Mouse (Mus musculus): ENCODE data around the gene Gm10645.

The Gm10645 gene

DNA sequence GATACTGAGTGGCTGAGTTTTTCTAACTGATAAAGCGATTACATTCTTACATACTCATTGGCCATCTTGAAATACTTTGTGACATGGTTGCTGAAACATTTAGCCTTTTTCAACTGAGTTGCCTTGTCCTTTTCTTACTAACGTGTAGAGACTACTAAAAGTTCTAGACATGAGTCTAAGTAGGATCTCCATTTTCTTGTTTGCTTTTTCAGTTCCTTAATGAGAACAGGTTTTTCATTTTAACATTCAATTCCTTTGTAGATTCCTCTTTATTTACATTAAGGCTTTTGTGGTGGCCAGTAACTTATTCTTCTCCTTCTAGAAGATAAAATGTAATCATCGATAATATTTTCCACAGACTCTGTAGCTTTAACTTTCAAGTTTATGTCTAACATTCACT, 3.2 kb upstream of the Gm10645 start:
- no peak for DNase-seq (ENCODE audit: low read depth, low spot score)

DNA sequence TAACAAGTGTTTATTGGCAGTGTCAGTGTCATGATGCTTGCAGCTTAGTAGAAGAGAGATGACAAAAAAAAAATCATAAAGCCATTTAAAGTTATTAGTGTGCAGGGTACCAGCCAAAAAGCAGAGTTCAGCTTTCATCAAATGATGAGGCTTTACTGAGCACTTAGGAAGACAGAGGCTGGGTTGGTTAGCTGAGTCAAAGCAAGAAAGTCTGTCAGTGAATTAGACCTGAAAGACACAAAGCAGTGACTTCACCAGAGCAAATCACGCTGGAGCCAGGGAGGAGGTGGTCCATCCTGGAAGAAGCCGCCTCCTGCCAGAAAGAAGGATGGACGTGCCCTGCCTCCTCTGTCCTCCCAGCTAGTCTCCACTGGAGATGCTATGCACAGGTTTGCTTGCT, 2.0 kb upstream of the Gm10645 start:
- DNase-seq (ENCODE audit: low read depth, low spot score), result no peak

DNA sequence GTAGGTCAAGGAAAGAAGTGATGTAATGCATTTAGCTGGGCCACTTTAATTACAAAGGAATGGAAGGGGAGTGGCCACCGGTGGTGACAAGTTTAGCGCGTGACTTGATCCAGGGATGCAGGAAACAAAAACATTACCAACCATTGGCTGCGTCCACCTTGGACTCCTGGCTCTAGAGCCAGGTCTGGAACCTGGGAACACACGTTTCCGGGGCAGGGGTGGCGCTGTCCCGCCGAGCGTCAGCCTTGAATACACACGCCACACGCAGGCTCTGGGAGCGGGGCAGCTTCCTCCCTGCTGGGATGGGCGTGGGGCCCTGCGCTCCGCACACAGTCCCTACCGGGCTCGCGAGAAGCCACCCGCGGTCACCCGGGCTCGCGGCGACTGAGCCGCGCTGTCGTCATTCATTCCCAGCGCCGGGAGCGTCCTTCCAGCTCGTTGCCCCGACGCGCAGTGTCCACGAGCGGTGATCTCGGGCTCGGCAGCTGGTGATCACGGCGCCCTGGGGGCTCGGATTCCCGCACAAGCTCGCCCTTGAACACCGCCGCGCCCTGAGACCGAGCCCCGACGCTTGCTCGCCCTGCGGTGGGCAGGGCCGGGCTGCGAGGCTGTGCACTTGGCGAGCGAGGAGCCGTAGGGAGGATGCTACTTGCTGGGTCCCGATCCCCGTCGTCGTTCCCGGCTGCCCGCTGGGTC, 587 bp downstream of the Gm10645 start, which contains the start of gene Tbc1d9:
Tbc1d9 (plus strand) TSS at position 118 of the 696 bp plus-strand sequence.
- peak; percentile 76 for DNase-seq (ENCODE audit: low read depth, low spot score)

DNA sequence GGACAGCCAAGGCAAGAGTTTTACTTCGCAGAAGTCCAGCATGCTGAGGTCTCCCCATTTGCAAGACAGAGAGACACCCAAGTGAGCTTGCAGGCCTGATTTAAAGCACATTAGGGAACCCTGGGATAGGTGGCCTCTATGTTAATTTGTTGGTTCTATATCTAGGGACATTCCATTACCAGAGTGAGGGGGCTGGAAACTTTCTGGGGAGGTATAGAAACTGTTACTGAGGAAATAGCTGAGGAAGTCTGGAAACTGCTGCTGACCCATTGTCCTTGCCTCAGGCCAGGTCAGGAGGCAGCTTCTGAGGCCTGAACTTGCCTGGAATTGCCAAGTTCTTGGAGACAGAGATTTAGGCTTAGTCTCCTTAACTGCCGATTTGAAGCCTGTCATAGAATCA, 5.4 kb downstream of the Gm10645 start:
- DNase-seq (ENCODE audit: low read depth, low spot score), result no peak

DNA sequence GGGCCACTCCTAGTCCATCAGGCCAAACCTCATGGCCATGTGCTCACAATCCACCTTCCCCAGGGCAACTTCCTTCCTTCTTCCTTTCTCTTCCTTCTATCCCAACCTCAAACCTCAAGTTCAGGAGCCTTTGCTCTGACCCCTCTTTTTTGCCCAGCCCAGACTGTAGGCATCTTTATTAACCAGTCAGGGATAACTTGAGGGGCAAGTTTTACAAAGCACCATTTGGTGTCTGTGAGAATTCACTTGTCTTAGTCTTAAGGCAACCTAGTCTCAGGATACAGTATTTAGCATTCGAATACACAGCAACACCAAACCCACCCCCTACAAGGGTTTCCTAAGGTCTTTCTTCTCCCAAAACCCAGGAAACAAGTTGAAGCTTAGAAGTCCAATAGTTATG, 6.4 kb downstream of the Gm10645 start:
- DNase-seq (ENCODE audit: low read depth, low spot score), result no peak

DNA sequence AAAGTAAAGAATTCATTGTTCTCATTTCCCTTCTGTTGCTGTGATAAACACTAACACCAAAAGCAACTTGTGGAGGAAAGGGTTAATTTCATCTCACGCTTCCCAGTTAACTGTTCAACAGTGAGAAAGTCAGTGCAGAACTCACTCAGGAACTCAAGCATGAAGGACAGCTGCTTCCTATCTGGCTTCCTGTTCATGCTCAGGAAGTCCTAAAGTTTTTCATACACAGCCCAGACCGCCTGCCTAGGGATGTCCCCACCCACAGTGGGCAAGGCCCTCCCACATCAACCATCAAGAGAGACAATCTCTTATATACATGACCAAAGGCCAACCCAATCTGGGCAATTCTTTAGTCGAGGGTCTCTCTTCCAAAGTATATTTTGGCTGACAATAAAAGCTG, 7.0 kb downstream of the Gm10645 start:
- DNase-seq (ENCODE audit: low read depth, low spot score), result no peak

DNA sequence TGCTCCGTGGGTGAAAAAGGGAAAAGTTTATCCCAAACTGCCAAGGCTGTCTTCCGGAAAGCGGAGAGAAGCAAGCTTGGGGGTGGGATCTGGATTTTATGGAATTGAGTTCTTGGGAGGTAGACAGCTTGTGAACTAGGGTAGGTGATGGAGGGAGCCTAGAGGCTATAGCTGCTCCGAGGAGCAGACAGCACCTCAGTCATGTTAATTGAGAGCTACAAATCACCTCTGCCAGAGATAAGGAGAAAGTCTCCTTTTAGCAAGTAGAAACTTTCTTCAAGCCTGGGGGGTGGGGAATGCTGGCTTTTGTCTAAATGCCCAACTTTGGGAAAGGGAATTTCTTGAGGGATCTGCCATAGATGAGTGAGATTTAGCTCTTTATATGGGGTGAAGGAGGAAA, 10.9 kb downstream of the Gm10645 start:
- DNase-seq (ENCODE audit: low read depth, low spot score), result no peak

DNA sequence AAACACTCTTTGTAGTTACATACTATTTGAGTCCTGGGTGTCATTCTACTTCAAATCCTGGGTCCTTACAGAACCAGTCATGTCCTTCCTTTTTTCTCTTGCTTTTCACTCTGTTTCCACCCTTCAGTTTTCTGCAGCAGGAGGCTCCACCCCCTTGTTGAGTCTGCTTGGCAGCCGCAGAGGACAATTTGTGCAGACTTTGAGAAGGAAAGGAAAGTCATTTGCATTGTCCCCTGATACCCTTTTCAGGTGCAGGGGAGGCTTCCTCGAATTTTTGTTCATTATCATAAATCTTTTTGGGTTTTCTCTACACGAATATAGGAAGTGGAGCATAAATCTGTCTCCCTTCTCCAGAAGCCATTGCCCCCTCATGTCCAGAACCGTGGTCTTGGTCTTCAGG, 13.5 kb downstream of the Gm10645 start:
- DNase-seq (ENCODE audit: low read depth, low spot score), result no peak

DNA sequence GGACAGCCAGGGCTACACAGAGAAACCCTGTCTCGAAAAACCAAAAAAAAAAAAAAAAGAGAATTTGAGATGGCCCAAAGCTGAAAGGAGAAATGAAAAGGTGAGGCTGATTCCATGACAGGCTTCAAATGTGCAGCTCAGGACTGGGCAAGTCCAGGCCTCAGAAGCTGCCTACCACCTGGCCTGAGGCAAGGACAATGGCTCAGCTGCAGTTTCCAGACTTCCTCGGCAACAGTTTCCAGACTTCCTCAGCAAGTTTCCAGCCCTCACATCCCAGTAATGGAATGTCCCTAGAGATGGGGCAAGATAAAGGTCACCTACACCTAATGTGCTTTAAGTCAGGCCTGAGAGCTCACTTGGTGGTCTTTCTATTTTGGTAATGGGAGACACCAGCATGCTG, 13.9 kb downstream of the Gm10645 start:
- DNase-seq (ENCODE audit: low read depth, low spot score), result no peak

DNA sequence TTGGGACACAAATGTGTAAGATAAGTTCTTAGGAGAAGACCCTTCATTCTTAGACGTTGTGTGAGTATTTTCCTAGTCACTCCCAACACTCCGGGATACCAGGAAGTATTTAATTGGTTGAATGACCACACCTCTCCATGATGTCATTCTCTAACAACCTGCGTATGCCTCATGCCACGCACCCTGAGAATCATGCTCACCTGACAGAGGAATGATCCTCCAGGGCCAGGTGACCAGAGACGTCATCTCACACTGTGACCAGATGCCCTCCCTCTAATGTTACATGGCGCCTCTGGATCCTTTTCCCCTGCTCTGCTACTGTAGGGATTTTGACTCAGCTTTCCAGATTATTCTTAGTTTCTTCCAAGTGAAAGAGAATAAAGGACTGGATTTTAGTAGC, 16.8 kb downstream of the Gm10645 start:
- DNase-seq (ENCODE audit: low read depth, low spot score), result no peak

DNA sequence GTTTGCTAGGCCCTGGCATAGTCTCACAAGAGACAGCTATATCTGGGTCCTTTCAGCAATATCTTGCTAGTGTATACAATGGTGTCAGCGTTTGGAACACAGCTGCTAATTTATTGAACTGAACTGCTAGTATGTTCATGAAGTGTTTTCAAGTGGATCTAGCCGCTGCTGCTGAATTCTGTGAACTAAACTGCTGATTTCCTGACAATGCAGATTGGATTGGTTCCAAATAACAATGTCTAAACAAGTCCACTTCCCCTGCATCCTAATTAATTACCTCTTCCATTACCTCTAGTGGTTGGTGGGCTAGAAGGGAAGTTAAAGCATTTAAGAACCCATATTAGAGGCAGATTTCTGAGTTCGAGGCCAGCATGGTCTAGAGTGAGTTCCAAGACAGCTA, 20.5 kb downstream of the Gm10645 start:
- no peak for DNase-seq (ENCODE audit: low read depth, low spot score)

DNA sequence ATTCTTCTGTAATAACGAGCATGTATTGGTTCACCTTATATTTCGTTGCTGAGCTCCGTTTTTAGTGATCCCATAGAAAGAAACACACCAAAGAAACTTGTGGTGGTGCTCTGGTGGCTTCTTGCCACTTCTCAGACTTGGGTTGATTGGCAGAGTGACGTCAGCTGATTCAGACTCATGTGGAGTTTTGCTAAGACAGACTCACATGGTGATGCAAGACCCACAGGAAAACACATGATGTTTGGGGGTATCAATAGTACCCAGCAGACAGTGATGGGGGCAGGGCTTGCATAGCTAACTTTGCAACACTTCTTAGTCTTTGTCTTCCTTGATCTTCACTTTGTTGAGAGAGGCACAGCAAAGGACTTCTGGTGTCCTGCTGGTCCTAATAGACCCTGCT, 21.4 kb downstream of the Gm10645 start:
- no peak for DNase-seq (ENCODE audit: low read depth, low spot score)

DNA sequence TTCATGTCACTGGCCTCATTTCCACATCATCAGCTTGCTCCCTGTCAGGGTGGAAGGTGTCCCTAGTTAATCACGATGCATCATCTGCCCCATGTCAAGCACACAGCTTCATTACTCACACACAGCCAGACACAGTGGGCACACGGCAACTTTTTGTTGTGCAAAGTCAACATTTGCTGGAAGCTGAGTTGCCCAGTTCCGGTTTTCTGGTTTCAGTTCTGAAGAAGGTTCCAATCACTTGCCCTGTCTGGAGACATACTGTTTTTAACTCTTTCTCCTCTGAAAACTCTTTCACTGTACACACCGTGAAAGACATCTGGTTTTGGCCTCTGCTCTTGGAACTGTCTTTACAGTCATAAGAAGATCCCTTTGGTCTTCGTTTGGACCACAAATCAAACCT, 24.6 kb downstream of the Gm10645 start:
- DNase-seq (ENCODE audit: low read depth, low spot score), result no peak

DNA sequence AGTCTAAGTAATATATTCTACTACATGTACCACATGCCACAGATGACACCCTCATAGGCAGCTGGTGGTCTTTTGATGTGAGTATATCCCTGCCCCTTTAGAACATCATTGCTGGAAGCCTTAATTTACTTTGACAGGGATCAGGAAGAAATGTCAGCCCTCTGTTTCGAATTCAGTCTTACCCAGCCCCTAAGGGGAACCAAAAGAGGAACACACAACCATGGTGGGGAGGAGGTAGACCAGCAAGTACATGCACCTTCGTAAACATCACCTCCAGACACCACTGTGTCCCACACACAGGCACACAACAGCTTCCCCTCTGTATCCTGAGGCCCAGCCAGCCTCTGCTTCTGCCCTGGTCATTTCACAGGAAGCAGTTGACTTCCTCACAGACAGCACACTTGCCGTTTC, 25.3 kb downstream of the Gm10645 start:
- DNase-seq (ENCODE audit: low read depth, low spot score), result no peak

DNA sequence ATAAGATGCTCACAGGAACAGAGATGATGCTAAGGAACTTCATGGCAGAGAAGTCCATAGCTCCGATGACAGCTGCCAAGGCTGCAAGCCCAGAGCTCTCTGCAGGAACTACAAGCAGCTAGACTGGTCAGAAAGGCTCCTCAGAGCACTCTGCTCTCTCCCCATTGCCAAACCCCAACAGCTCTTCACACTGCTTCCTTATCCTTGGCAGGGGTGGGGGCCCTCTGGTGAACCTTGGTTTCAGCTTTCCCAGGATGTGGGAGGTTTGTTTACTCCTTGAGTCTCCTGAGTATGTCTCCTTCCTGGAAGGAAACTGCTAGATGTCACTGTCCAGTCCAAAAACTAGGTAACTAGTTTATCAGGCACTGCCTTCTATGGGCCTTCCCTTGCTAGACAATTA, 25.9 kb downstream of the Gm10645 start:
- no peak for DNase-seq (ENCODE audit: low read depth, low spot score)

DNA sequence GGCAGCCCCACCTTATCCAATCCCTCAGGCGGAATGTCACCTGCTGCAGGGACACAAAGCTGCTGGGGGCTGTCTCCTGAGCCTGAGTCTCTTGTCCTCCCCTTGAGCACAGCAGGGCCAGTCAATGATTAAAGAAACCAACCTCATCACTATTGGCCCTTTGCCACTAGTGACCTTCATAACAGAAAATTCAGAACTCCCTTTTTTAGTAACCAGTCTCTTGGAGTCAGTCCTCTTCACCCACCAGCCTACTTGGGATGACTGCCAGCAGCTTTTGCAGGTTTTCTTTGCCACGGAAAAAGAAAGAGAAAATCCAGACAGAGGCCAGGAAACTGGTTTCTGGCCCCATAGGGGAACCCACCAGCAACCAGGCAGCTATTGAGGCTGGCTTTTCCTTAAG, 30.9 kb downstream of the Gm10645 start:
- DNase-seq (ENCODE audit: low read depth, low spot score), result no peak

Measured in mesoderm, embryonic 11.5 days (tissue).